ENCODE assay signal across 18 mouse cellular contexts in the genomic region with DNA sequence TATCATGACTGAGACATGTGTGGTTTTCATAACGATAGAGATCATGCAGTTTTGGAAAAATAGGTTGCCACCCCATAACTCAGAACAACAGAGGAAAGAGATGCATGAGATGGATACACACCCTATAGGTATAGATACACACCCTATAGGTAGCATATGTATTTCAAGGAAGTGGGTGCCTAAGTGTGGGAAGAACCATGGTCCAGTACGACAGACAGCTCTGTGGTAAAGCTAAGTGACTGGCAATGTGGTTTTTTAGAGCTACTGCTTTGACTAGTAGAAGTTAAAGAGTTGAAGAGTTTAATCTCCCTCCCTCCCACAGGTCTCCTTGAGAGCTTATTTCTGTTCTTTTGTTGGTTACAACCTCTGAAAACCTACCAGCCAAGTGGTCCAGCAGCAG.
"Had no signal": no experiment of that assay in that cellular context is flagged by ENCODE, and none has a peak within 500 bp of the region (broad histone marks: within the 10 kb centered on the region; RNA-seq: fewer than 3 reads in every experiment).

No protein-coding gene starts in this region.

- H3K9ac ChIP-seq: lung, embryonic 14.5 days; midbrain, embryonic 12.5 days; neural tube, embryonic 13.5 days; neural tube, embryonic 15.5 days had no signal

- DNase-seq: lung, adult 18-20 months; lung, embryonic 14.5 days; lung, postnatal 10 days; lung, postnatal 4 days; midbrain, embryonic 14.5 days; retina, postnatal 1 day; right cerebral cortex, adult 18-20 months; right cerebral cortex, postnatal 25 days; right cerebral cortex, postnatal 4 days; spleen, adult 18-20 months; thymus, adult 18-20 months; thymus, postnatal 14 days; thymus, postnatal 36 days had no signal

- H3K9me3 ChIP-seq: midbrain, embryonic 12.5 days; neural tube, embryonic 13.5 days; neural tube, embryonic 15.5 days had no signal

- H3K27me3 ChIP-seq: midbrain, embryonic 12.5 days; neural tube, embryonic 13.5 days; neural tube, embryonic 15.5 days had no signal

- H3K36me3 ChIP-seq: midbrain, embryonic 10.5 days; midbrain, embryonic 12.5 days; neural tube, embryonic 13.5 days; neural tube, embryonic 15.5 days had no signal

- H3K4me3 ChIP-seq: midbrain, embryonic 10.5 days; midbrain, embryonic 12.5 days; neural tube, embryonic 13.5 days; neural tube, embryonic 15.5 days had no signal

- H3K4me2 ChIP-seq: lung, embryonic 14.5 days; midbrain, embryonic 12.5 days; neural tube, embryonic 13.5 days; neural tube, embryonic 15.5 days had no signal

- H3K27ac ChIP-seq: midbrain, embryonic 10.5 days; midbrain, embryonic 12.5 days; neural tube, embryonic 13.5 days; neural tube, embryonic 15.5 days had no signal

- ATAC-seq: midbrain, embryonic 16.5 days had no signal
